Mouse (Mus musculus) T-cell, adult 2 months (primary cell): ENCODE measurements around the gene Mfn1.
A peak's percentile ranks its signal among the peaks of the same experiment; 100 is the strongest.

Experiments
- DNase-seq: peaks from one replicate; pipeline ENCODE4 v3.0.0; 2022; ENCODE audit warnings: low spot score

Mfn1 gene

GRCm38 (mm10) chr3:32611606-32612170 lies 82.4 kb downstream of the Mfn1 start:
- DNase-seq, result no peak

GRCm38 (mm10) chr3:32614786-32615185 lies 85.5 kb downstream of the Mfn1 start:
- no peak for DNase-seq

GRCm38 (mm10) chr3:32615376-32615775 lies 86.1 kb downstream of the Mfn1 start:
- DNase-seq, result no peak

GRCm38 (mm10) chr3:32616006-32616330 lies 86.7 kb downstream of the Mfn1 start:
- no peak for DNase-seq

GRCm38 (mm10) chr3:32616331-32617052 lies 87.2 kb downstream of the Mfn1 start, which contains the start of gene Gnb4:
Gnb4 (minus strand) TSS chr3:32616585.
- peak; percentile 34 for DNase-seq

GRCm38 (mm10) chr3:32617053-32617642 lies 87.9 kb downstream of the Mfn1 start:
- DNase-seq, result peak; percentile 10

- no peak for DNase-seq
These were observed 92.4 kb downstream of the Mfn1 start for GRCm38 (mm10) chr3:32621658-32622057.

- no peak for DNase-seq
These were observed 92.8 kb downstream of the Mfn1 start for GRCm38 (mm10) chr3:32622106-32622505.

GRCm38 (mm10) chr3:32628141-32628540 lies 98.9 kb downstream of the Mfn1 start:
- DNase-seq, result no peak
